Mouse (Mus musculus) limb, embryonic 14.5 days (tissue): ENCODE measurements around the gene Gm11939. TPM values are rescaled to one million over a fixed set of nuclear protein-coding genes. Genes with fewer than 3 reads are reported as not detected.
A peak's percentile ranks its signal among the peaks of the same experiment; 100 is the strongest.

Experiments used
- ATAC-seq: fragments of 200-750 bp; cut with Nextera tagmentation; 2 replicates; pipeline ENCODE4 v1.8.0; 2017; ENCODE audit warnings: low read depth, moderate number of reproducible peaks, moderate TSS enrichment; ENCODE audit not compliant: low FRiP score
- DNase-seq: peaks from one replicate; pipeline ENCODE4 v3.0.0-alpha.2; 2015; ENCODE audit warnings: low spot score
- H3K27ac ChIP-seq: fragments of 300-500 bp; sonication (generic); replicated peaks from 2 replicates; pipeline ENCODE4 v1.5.1; 2014; ENCODE audit warnings: low read depth, mild to moderate bottlenecking, low read length, moderate library complexity, mixed read lengths
- H3K27me3 ChIP-seq: fragments of 300-500 bp; sonication (generic); 2 replicates; pipeline ENCODE4 v1.6.1; 2014; ENCODE audit warnings: low read length, mixed read lengths; ENCODE audit not compliant: control insufficient read depth, insufficient read depth
- H3K36me3 ChIP-seq: fragments of 300-500 bp; sonication (generic); 2 replicates; pipeline ENCODE4 v1.6.1; 2014; ENCODE audit warnings: mild to moderate bottlenecking, low read length, moderate library complexity, mixed read lengths; ENCODE audit not compliant: control insufficient read depth, insufficient read depth
- H3K4me1 ChIP-seq: fragments of 300-500 bp; sonication (generic); 2 replicates; pipeline ENCODE4 v1.6.1; 2014; ENCODE audit warnings: antibody characterized with exemption, low read length, mixed read lengths; ENCODE audit not compliant: control insufficient read depth, insufficient read depth
- H3K4me2 ChIP-seq: fragments of 300-500 bp; sonication (generic); replicated peaks from 2 replicates; pipeline ENCODE4 v1.6.1; 2014; ENCODE audit warnings: low read depth, mild to moderate bottlenecking, low read length, moderate library complexity; ENCODE audit not compliant: severe bottlenecking
- H3K4me3 ChIP-seq: fragments of 300-500 bp; sonication (generic); replicated peaks from 2 replicates; pipeline ENCODE4 v1.5.1; 2014; ENCODE audit warnings: low read length
- H3K9ac ChIP-seq: fragments of 300-500 bp; sonication (generic); 2 replicates; pipeline ENCODE4 v1.6.1; 2014; ENCODE audit warnings: mild to moderate bottlenecking, low read depth, low read length, moderate library complexity; ENCODE audit not compliant: severe bottlenecking
- H3K9me3 ChIP-seq: fragments of 300-500 bp; sonication (generic); 2 replicates; pipeline ENCODE4 v1.6.1; 2016; ENCODE audit warnings: low read length; ENCODE audit not compliant: control insufficient read depth
- POLR2A ChIP-seq: fragments of 200-500 bp; IDR thresholded peaks from 2 replicates; pipeline ENCODE4 v1.8.0; 2012; ENCODE audit warnings: inconsistent platforms, mild to moderate bottlenecking, moderate library complexity, borderline replicate concordance; ENCODE audit not compliant: insufficient read depth, insufficient read length; ENCODE audit errors: extremely low read depth
- WGBS: fragments of 180-500 bp; shearing (Covaris S2); extraction: QIAGEN DNeasy Blood & Tissue Kit; methylation state at CpG from one replicate; pipeline ENCODE4 v1.1.7; 2014; 5-methylcytosine and 5-hydroxymethylcytosine counted together
- polyA plus RNA-seq, 2 experiments: library from polyadenylated mRNA; depleted of rRNA in 1 of 2; stranded (reverse) in 1 of 2; unstranded in 1 of 2; fragments of >200 nt; fragmentation: Nextera tagmentation in 1 of 2; extraction: Ambion mirVana in 1 of 2; gene quantifications; 2 replicates each; pipeline versions ENCODE4 v1.2.1 to v1.2.3; 2012 to 2014

Gene Gm11939
- polyA plus RNA-seq, 2 experiments, result not detected

GRCm38 (mm10) chr11:99581564-99581963 is 22.3 kb upstream of the Gm11939 start:
- no peaks in the 10 kb centered on the region for H3K27me3 ChIP-seq
- no peak overlapping the region for H3K4me3 ChIP-seq
- WGBS, result 83% methylated on average over 6 of the region's 6 CpGs
- no peaks in the 10 kb centered on the region for H3K4me1 ChIP-seq
- no peak for ATAC-seq
- H3K36me3 ChIP-seq, result no peaks in the 10 kb centered on the region
- no peak overlapping the region for H3K4me2 ChIP-seq
- no peak overlapping the region for H3K27ac ChIP-seq
- TF ChIP-seq POLR2A, result no peak
- no peaks in the 10 kb centered on the region for H3K9me3 ChIP-seq
- DNase-seq, result no peak
- no peak overlapping the region for H3K9ac ChIP-seq

GRCm38 (mm10) chr11:99581051-99581450 is 21.8 kb upstream of the Gm11939 start:
- no peaks in the 10 kb centered on the region for H3K27me3 ChIP-seq
- no peak overlapping the region for H3K4me3 ChIP-seq
- no peaks in the 10 kb centered on the region for H3K36me3 ChIP-seq
- no peaks in the 10 kb centered on the region for H3K4me1 ChIP-seq
- no peak overlapping the region for H3K27ac ChIP-seq
- H3K9me3 ChIP-seq, result no peaks in the 10 kb centered on the region
- WGBS, result 89% methylated on average over 5 of the region's 5 CpGs
- no peak overlapping the region for H3K4me2 ChIP-seq
- TF ChIP-seq POLR2A, result no peak
- DNase-seq (no peak), ATAC-seq (no peak)
- no peak overlapping the region for H3K9ac ChIP-seq

GRCm38 (mm10) chr11:99580636-99581035 is 21.4 kb upstream of the Gm11939 start, which contains the start of gene Krtap1-5:
Krtap1-5 (minus strand) TSS chr11:99581016.
- no peaks in the 10 kb centered on the region for H3K9me3 ChIP-seq
- no peak within 1 kb of the TSS for H3K27ac ChIP-seq
- no peak for TF ChIP-seq POLR2A
- no peaks in the 10 kb centered on the region for H3K4me1 ChIP-seq
- WGBS, result 68% methylated on average over 3 of the region's 6 CpGs
- DNase-seq (no peak), ATAC-seq (no peak)
- no peak within 1 kb of the TSS for H3K4me2 ChIP-seq
- H3K4me3 ChIP-seq, result no peak within 1 kb of the TSS
- no peaks in the 10 kb centered on the region for H3K27me3 ChIP-seq
- no peak within 1 kb of the TSS for H3K9ac ChIP-seq
- H3K36me3 ChIP-seq, result no peaks in the 10 kb centered on the region

- no peak overlapping the region for H3K27ac ChIP-seq
- 1% methylated on average over 7 of the region's 7 CpGs for WGBS
Measured at GRCm38 (mm10) chr11:99574106-99574505, 14.8 kb upstream of the Gm11939 start.

GRCm38 (mm10) chr11:99573164-99573563 is 13.9 kb upstream of the Gm11939 start:
- 71% methylated on average over 4 of the region's 4 CpGs for WGBS
- TF ChIP-seq POLR2A, result no peak

More at GRCm38 (mm10) chr11:99574106-99574505, 14.8 kb upstream of the Gm11939 start:
- no peak overlapping the region for H3K4me3 ChIP-seq
- no peaks in the 10 kb centered on the region for H3K4me1 ChIP-seq
- no peaks in the 10 kb centered on the region for H3K36me3 ChIP-seq
- H3K9ac ChIP-seq, result no peak overlapping the region
- DNase-seq, result peak; percentile 72
- 0 out of 2 replicates have a peak overlapping the region, but pooled peaks have one; percentile 4 for H3K4me2 ChIP-seq
- H3K27me3 ChIP-seq, result no peaks in the 10 kb centered on the region
- no peak for ATAC-seq
- TF ChIP-seq POLR2A, result no peak
- H3K9me3 ChIP-seq, result no peaks in the 10 kb centered on the region

GRCm38 (mm10) chr11:99566530-99566929 is 7.3 kb upstream of the Gm11939 start, which contains the start of gene Krtap3-1:
Krtap3-1 (minus strand) TSS chr11:99566630.
- TF ChIP-seq POLR2A, result no peak
- ATAC-seq, result no peak
- no peak within 1 kb of the TSS for H3K27ac ChIP-seq
- H3K9me3 ChIP-seq, result no peaks in the 10 kb centered on the region
- no peaks in the 10 kb centered on the region for H3K4me1 ChIP-seq
- no peak within 1 kb of the TSS for H3K4me3 ChIP-seq
- no peaks in the 10 kb centered on the region for H3K27me3 ChIP-seq
- H3K36me3 ChIP-seq, result no peaks in the 10 kb centered on the region
- DNase-seq, result no peak
- no peak within 1 kb of the TSS for H3K4me2 ChIP-seq
- no peak within 1 kb of the TSS for H3K9ac ChIP-seq
- whole genome bisulfite sequencing, result 62% methylated on average over 7 of the region's 7 CpGs

More at GRCm38 (mm10) chr11:99573164-99573563, 13.9 kb upstream of the Gm11939 start:
- H3K4me2 ChIP-seq, result no peak overlapping the region
- no peaks in the 10 kb centered on the region for H3K9me3 ChIP-seq
- ATAC-seq (no peak), DNase-seq (no peak)
- no peak overlapping the region for H3K4me3 ChIP-seq
- H3K4me1 ChIP-seq, result no peaks in the 10 kb centered on the region
- H3K27me3 ChIP-seq, result no peaks in the 10 kb centered on the region
- H3K9ac ChIP-seq, result no peak overlapping the region
- no peak overlapping the region for H3K27ac ChIP-seq
- no peaks in the 10 kb centered on the region for H3K36me3 ChIP-seq
